Mouse (Mus musculus): ENCODE data around the gene Oxnad1. TPM values are rescaled to one million over a fixed set of nuclear protein-coding genes. Genes with fewer than 3 reads are reported as not detected.

Gene Oxnad1
- polyA plus RNA-seq (2016; fragmentation: Nextera tagmentation; extraction: Ambion mirVana), result 14.5 and 20.4 TPM in 2 replicates

- Histone ChIP-seq H3K27me3 (no peaks in the 10 kb centered on the region), H3K9me3 (replicated peaks) (no peaks in the 10 kb centered on the region), H3K9ac (peak within 1 kb of the TSS; percentile 79), H3K36me3 (peaks cover 24% of the 10 kb centered on the region), H3K4me1 (peaks cover 14% of the 10 kb centered on the region), H3K27ac (peak within 1 kb of the TSS; percentile 77), H3K4me3 (peak within 1 kb of the TSS; percentile 52), H3K4me2 (replicated peaks) (peak within 1 kb of the TSS; percentile 74)
- 4% methylated on average over 22 of the region's 22 CpGs for WGBS
- ATAC-seq (ENCODE audit: low FRiP score), result peak; percentile 98
Observed at GRCm38 (mm10) chr14:32084761-32085485, at the start of gene Oxnad1. TSS of gene Oxnad1 (plus strand) at chr14:32085374.

GRCm38 (mm10) chr14:32036482-32036881 lies 48.7 kb upstream of the Oxnad1 start:
- H3K4me1 ChIP-seq, result no peaks in the 10 kb centered on the region
- H3K36me3 ChIP-seq, result no peaks in the 10 kb centered on the region
- H3K9me3 ChIP-seq (replicated peaks), result 0 out of 2 replicates have a peak, but pooled peaks cover 3% of the 10 kb centered on the region
- ATAC-seq (ENCODE audit: low FRiP score), result no peak
- H3K4me2 ChIP-seq (replicated peaks), result no peak overlapping the region
- no peak overlapping the region for H3K9ac ChIP-seq
- 73% methylated on average over 5 of the region's 5 CpGs for WGBS
- no peak overlapping the region for H3K27ac ChIP-seq
- no peak overlapping the region for H3K4me3 ChIP-seq
- H3K27me3 ChIP-seq, result 0 out of 2 replicates have a peak, but pooled peaks cover under 1% of the 10 kb centered on the region

GRCm38 (mm10) chr14:32037661-32038252 lies 47.4 kb upstream of the Oxnad1 start:
- H3K9me3 ChIP-seq (replicated peaks), result 0 out of 2 replicates have a peak, but pooled peaks cover 3% of the 10 kb centered on the region
- WGBS, result 78% methylated on average over 8 of the region's 8 CpGs
- H3K4me2 ChIP-seq (replicated peaks), result no peak overlapping the region
- H3K36me3 ChIP-seq, result no peaks in the 10 kb centered on the region
- no peak overlapping the region for H3K27ac ChIP-seq
- H3K4me1 ChIP-seq, result no peaks in the 10 kb centered on the region
- no peaks in the 10 kb centered on the region for H3K27me3 ChIP-seq
- H3K9ac ChIP-seq, result no peak overlapping the region
- H3K4me3 ChIP-seq, result no peak overlapping the region
- no peak for ATAC-seq (ENCODE audit: low FRiP score)

GRCm38 (mm10) chr14:32042108-32042507 lies 43.1 kb upstream of the Oxnad1 start:
- Histone ChIP-seq H3K27ac (no peak overlapping the region), H3K4me1 (no peaks in the 10 kb centered on the region), H3K36me3 (no peaks in the 10 kb centered on the region), H3K4me3 (no peak overlapping the region), H3K9ac (no peak overlapping the region), H3K27me3 (no peaks in the 10 kb centered on the region), H3K9me3 (replicated peaks) (0 out of 2 replicates have a peak, but pooled peaks cover 3% of the 10 kb centered on the region), H3K4me2 (replicated peaks) (no peak overlapping the region)
- WGBS, result 71% methylated on average over 5 of the region's 5 CpGs
- ATAC-seq (ENCODE audit: low FRiP score), result no peak

GRCm38 (mm10) chr14:32046357-32046756 lies 38.8 kb upstream of the Oxnad1 start:
- Histone ChIP-seq H3K9ac (no peak overlapping the region), H3K9me3 (replicated peaks) (no peaks in the 10 kb centered on the region), H3K27ac (no peak overlapping the region), H3K27me3 (no peaks in the 10 kb centered on the region), H3K4me2 (replicated peaks) (no peak overlapping the region), H3K4me1 (no peaks in the 10 kb centered on the region), H3K4me3 (no peak overlapping the region), H3K36me3 (no peaks in the 10 kb centered on the region)
- 77% methylated on average over 8 of the region's 8 CpGs for WGBS
- ATAC-seq (ENCODE audit: low FRiP score), result no peak

- WGBS, result 83% methylated on average over 6 of the region's 6 CpGs
- Histone ChIP-seq H3K4me1 (no peaks in the 10 kb centered on the region), H3K36me3 (no peaks in the 10 kb centered on the region), H3K27ac (no peak overlapping the region), H3K4me3 (no peak overlapping the region), H3K4me2 (replicated peaks) (no peak overlapping the region), H3K27me3 (no peaks in the 10 kb centered on the region), H3K9me3 (replicated peaks) (no peaks in the 10 kb centered on the region), H3K9ac (no peak overlapping the region)
- ATAC-seq (ENCODE audit: low FRiP score), result no peak
Observed at GRCm38 (mm10) chr14:32050171-32050570, 35.0 kb upstream of the Oxnad1 start.

- no peak overlapping the region for H3K9ac ChIP-seq
- no peak overlapping the region for H3K4me2 ChIP-seq (replicated peaks)
- no peaks in the 10 kb centered on the region for H3K9me3 ChIP-seq (replicated peaks)
- no peaks in the 10 kb centered on the region for H3K27me3 ChIP-seq
- ATAC-seq (ENCODE audit: low FRiP score), result no peak
- H3K4me3 ChIP-seq, result no peak overlapping the region
- 78% methylated on average over 5 of the region's 5 CpGs for WGBS
- no peak overlapping the region for H3K27ac ChIP-seq
- H3K36me3 ChIP-seq, result no peaks in the 10 kb centered on the region
- H3K4me1 ChIP-seq, result no peaks in the 10 kb centered on the region
Observed at GRCm38 (mm10) chr14:32053895-32054294, 31.3 kb upstream of the Oxnad1 start.

- WGBS, result 68% methylated on average over 10 of the region's 10 CpGs
- no peak for ATAC-seq (ENCODE audit: low FRiP score)
- H3K9ac ChIP-seq, result no peak overlapping the region
Observed at GRCm38 (mm10) chr14:32054788-32055187, 30.4 kb upstream of the Oxnad1 start.

GRCm38 (mm10) chr14:32055781-32056180 lies 29.4 kb upstream of the Oxnad1 start:
- Histone ChIP-seq H3K27me3 (no peaks in the 10 kb centered on the region), H3K4me3 (no peak overlapping the region), H3K36me3 (no peaks in the 10 kb centered on the region), H3K4me1 (no peaks in the 10 kb centered on the region), H3K9me3 (replicated peaks) (no peaks in the 10 kb centered on the region), H3K4me2 (replicated peaks) (no peak overlapping the region), H3K27ac (no peak overlapping the region), H3K9ac (no peak overlapping the region)
- no peak for ATAC-seq (ENCODE audit: low FRiP score)
- 75% methylated on average over 8 of the region's 8 CpGs for WGBS

More at GRCm38 (mm10) chr14:32054788-32055187, 30.4 kb upstream of the Oxnad1 start:
- Histone ChIP-seq H3K27me3 (no peaks in the 10 kb centered on the region), H3K9me3 (replicated peaks) (no peaks in the 10 kb centered on the region), H3K36me3 (no peaks in the 10 kb centered on the region), H3K4me3 (no peak overlapping the region), H3K4me1 (no peaks in the 10 kb centered on the region), H3K27ac (no peak overlapping the region), H3K4me2 (replicated peaks) (no peak overlapping the region)

- H3K27me3 ChIP-seq, result no peaks in the 10 kb centered on the region
- H3K4me2 ChIP-seq (replicated peaks), result no peak overlapping the region
- WGBS, result 95% methylated on average over 2 of the region's 2 CpGs
- no peaks in the 10 kb centered on the region for H3K9me3 ChIP-seq (replicated peaks)
- H3K36me3 ChIP-seq, result no peaks in the 10 kb centered on the region
- H3K9ac ChIP-seq, result no peak overlapping the region
- H3K27ac ChIP-seq, result no peak overlapping the region
- no peak for ATAC-seq (ENCODE audit: low FRiP score)
- no peaks in the 10 kb centered on the region for H3K4me1 ChIP-seq
- H3K4me3 ChIP-seq, result no peak overlapping the region
Observed at GRCm38 (mm10) chr14:32056675-32057074, 28.5 kb upstream of the Oxnad1 start.

GRCm38 (mm10) chr14:32057664-32058063 lies 27.5 kb upstream of the Oxnad1 start:
- no peaks in the 10 kb centered on the region for H3K27me3 ChIP-seq
- no peaks in the 10 kb centered on the region for H3K4me1 ChIP-seq
- H3K9ac ChIP-seq, result no peak overlapping the region
- H3K9me3 ChIP-seq (replicated peaks), result no peaks in the 10 kb centered on the region
- no peak overlapping the region for H3K4me3 ChIP-seq
- no peaks in the 10 kb centered on the region for H3K36me3 ChIP-seq
- no peak for ATAC-seq (ENCODE audit: low FRiP score)
- no peak overlapping the region for H3K4me2 ChIP-seq (replicated peaks)
- WGBS, result 87% methylated on average over 4 of the region's 4 CpGs
- H3K27ac ChIP-seq, result no peak overlapping the region

- Histone ChIP-seq H3K4me3 (no peak overlapping the region), H3K4me1 (no peaks in the 10 kb centered on the region), H3K27ac (no peak overlapping the region), H3K27me3 (no peaks in the 10 kb centered on the region), H3K9me3 (replicated peaks) (no peaks in the 10 kb centered on the region; the same call in 1 of the 2 replicates), H3K4me2 (replicated peaks) (no peak overlapping the region), H3K36me3 (no peaks in the 10 kb centered on the region), H3K9ac (no peak overlapping the region)
- ATAC-seq (ENCODE audit: low FRiP score), result no peak
- 94% methylated on average over 4 of the region's 4 CpGs for WGBS
Observed at GRCm38 (mm10) chr14:32061398-32061797, 23.8 kb upstream of the Oxnad1 start.

GRCm38 (mm10) chr14:32072807-32073206 lies 12.4 kb upstream of the Oxnad1 start:
- Histone ChIP-seq H3K4me2 (replicated peaks) (no peak overlapping the region), H3K4me3 (no peak overlapping the region), H3K9me3 (replicated peaks) (no peaks in the 10 kb centered on the region), H3K27me3 (no peaks in the 10 kb centered on the region), H3K36me3 (no peaks in the 10 kb centered on the region), H3K27ac (no peak overlapping the region), H3K9ac (no peak overlapping the region), H3K4me1 (peaks cover 2% of the 10 kb centered on the region; the same call in 1 of the 2 replicates)
- no peak for ATAC-seq (ENCODE audit: low FRiP score)
